Mouse (Mus musculus): ENCODE measurements around the gene 2210010C04Rik. TPM values are rescaled to one million over a fixed set of nuclear protein-coding genes. Genes with fewer than 3 reads are reported as not detected.

Gene 2210010C04Rik
- total and polyA plus RNA-seq, 3 experiments: not detected

- TF ChIP-seq TAL1 (conservative IDR thresholded peaks at IDR 0.05; ENCODE audit: low read depth, low read length) (no peak), GATA1 (IDR thresholded peaks at IDR 0.05; ENCODE audit: borderline replicate concordance, low read length) (no peak), GATA2 (IDR thresholded peaks at IDR 0.05; ENCODE audit: borderline replicate concordance, low read depth, low read length) (no peak), POLR2AphosphoS5 (IDR thresholded peaks at IDR 0.05; ENCODE audit: insufficient replicate concordance, low read depth, low read length) (no peak), CTCF (IDR thresholded peaks at IDR 0.05; ENCODE audit: low read depth, low read length) (no peak)
Measured at GRCm38 (mm10) chr6:41032231-41032630, 3.1 kb downstream of the 2210010C04Rik start.

GRCm38 (mm10) chr6:41030821-41031220 is 4.5 kb downstream of the 2210010C04Rik start:
- DNase-seq (ENCODE audit: low spot score) (no peak), ATAC-seq (ENCODE audit: extremely low read depth, insufficient number of reproducible peaks, low FRiP score, poor library complexity, severe bottlenecking) (no peak)
- no peaks in the 10 kb centered on the region for H3K9me3 ChIP-seq (replicated peaks)
- peaks cover 2% of the 10 kb centered on the region; the same call in 1 of the 2 replicates for H3K27me3 ChIP-seq (ENCODE audit: insufficient read depth, low read length)
- H3K4me3 ChIP-seq (ENCODE audit: low read depth, low read length): no peak overlapping the region
- H3K36me3 ChIP-seq (replicated peaks): no peaks in the 10 kb centered on the region
- no peaks in the 10 kb centered on the region for H3K4me1 ChIP-seq (ENCODE audit: insufficient read depth, low read depth, low read length)
- TF ChIP-seq GATA1 (IDR thresholded peaks at IDR 0.05; ENCODE audit: borderline replicate concordance, low read length): no peak
- TF ChIP-seq CTCF (IDR thresholded peaks at IDR 0.05; ENCODE audit: low read depth, low read length): no peak
- no peak for TF ChIP-seq TAL1 (conservative IDR thresholded peaks at IDR 0.05; ENCODE audit: low read depth, low read length)
- no peak for TF ChIP-seq GATA2 (IDR thresholded peaks at IDR 0.05; ENCODE audit: borderline replicate concordance, low read depth, low read length)
- TF ChIP-seq POLR2AphosphoS5 (IDR thresholded peaks at IDR 0.05; ENCODE audit: insufficient replicate concordance, low read depth, low read length): no peak

More at GRCm38 (mm10) chr6:41032231-41032630, 3.1 kb downstream of the 2210010C04Rik start:
- DNase-seq (ENCODE audit: low spot score) (no peak), ATAC-seq (ENCODE audit: extremely low read depth, insufficient number of reproducible peaks, low FRiP score, poor library complexity, severe bottlenecking) (no peak)
- Histone ChIP-seq H3K4me3 (ENCODE audit: low read depth, low read length) (no peak overlapping the region), H3K36me3 (replicated peaks) (no peaks in the 10 kb centered on the region), H3K27me3 (ENCODE audit: insufficient read depth, low read length) (no peaks in the 10 kb centered on the region), H3K4me1 (ENCODE audit: insufficient read depth, low read depth, low read length) (no peaks in the 10 kb centered on the region), H3K9me3 (replicated peaks) (no peaks in the 10 kb centered on the region)

- H3K9me3 ChIP-seq (replicated peaks): no peaks in the 10 kb centered on the region
- peaks cover 2% of the 10 kb centered on the region; the same call in 1 of the 2 replicates for H3K27me3 ChIP-seq (ENCODE audit: insufficient read depth, low read length)
- TF ChIP-seq GATA1 (IDR thresholded peaks at IDR 0.05; ENCODE audit: borderline replicate concordance, low read length) (no peak), TAL1 (conservative IDR thresholded peaks at IDR 0.05; ENCODE audit: low read depth, low read length) (no peak), CTCF (IDR thresholded peaks at IDR 0.05; ENCODE audit: low read depth, low read length) (no peak), POLR2AphosphoS5 (IDR thresholded peaks at IDR 0.05; ENCODE audit: insufficient replicate concordance, low read depth, low read length) (no peak), GATA2 (IDR thresholded peaks at IDR 0.05; ENCODE audit: borderline replicate concordance, low read depth, low read length) (no peak)
- H3K4me1 ChIP-seq (ENCODE audit: insufficient read depth, low read depth, low read length): no peaks in the 10 kb centered on the region
- no peak for ATAC-seq (ENCODE audit: extremely low read depth, insufficient number of reproducible peaks, low FRiP score, poor library complexity, severe bottlenecking)
- H3K4me3 ChIP-seq (ENCODE audit: low read depth, low read length): no peak overlapping the region
- no peaks in the 10 kb centered on the region for H3K36me3 ChIP-seq (replicated peaks)
- DNase-seq (ENCODE audit: low spot score): no peak
Measured at GRCm38 (mm10) chr6:41027053-41027452, 8.3 kb downstream of the 2210010C04Rik start.

GRCm38 (mm10) chr6:41025873-41026650 is 9.2 kb downstream of the 2210010C04Rik start:
- ATAC-seq (ENCODE audit: extremely low read depth, insufficient number of reproducible peaks, low FRiP score, poor library complexity, severe bottlenecking): no peak
- TF ChIP-seq TAL1 (conservative IDR thresholded peaks at IDR 0.05; ENCODE audit: low read depth, low read length) (no peak), GATA1 (IDR thresholded peaks at IDR 0.05; ENCODE audit: borderline replicate concordance, low read length) (no peak), CTCF (IDR thresholded peaks at IDR 0.05; ENCODE audit: low read depth, low read length) (no peak), POLR2AphosphoS5 (IDR thresholded peaks at IDR 0.05; ENCODE audit: insufficient replicate concordance, low read depth, low read length) (no peak), GATA2 (IDR thresholded peaks at IDR 0.05; ENCODE audit: borderline replicate concordance, low read depth, low read length) (no peak)
- no peak overlapping the region for H3K4me3 ChIP-seq (ENCODE audit: low read depth, low read length)
- peaks cover 2% of the 10 kb centered on the region; the same call in 1 of the 2 replicates for H3K27me3 ChIP-seq (ENCODE audit: insufficient read depth, low read length)
- H3K9me3 ChIP-seq (replicated peaks): no peaks in the 10 kb centered on the region
- no peak for DNase-seq (ENCODE audit: low spot score)
- H3K4me1 ChIP-seq (ENCODE audit: insufficient read depth, low read depth, low read length): no peaks in the 10 kb centered on the region
- H3K36me3 ChIP-seq (replicated peaks): no peaks in the 10 kb centered on the region

GRCm38 (mm10) chr6:41019140-41019539 is 16.2 kb downstream of the 2210010C04Rik start:
- Histone ChIP-seq H3K4me1 (ENCODE audit: insufficient read depth, low read depth, low read length) (no peaks in the 10 kb centered on the region), H3K36me3 (replicated peaks) (no peaks in the 10 kb centered on the region), H3K9me3 (replicated peaks) (no peaks in the 10 kb centered on the region), H3K4me3 (ENCODE audit: low read depth, low read length) (no peak overlapping the region), H3K27me3 (ENCODE audit: insufficient read depth, low read length) (no peaks in the 10 kb centered on the region)
- no peak for ATAC-seq (ENCODE audit: extremely low read depth, insufficient number of reproducible peaks, low FRiP score, poor library complexity, severe bottlenecking)
- TF ChIP-seq TAL1 (conservative IDR thresholded peaks at IDR 0.05; ENCODE audit: low read depth, low read length) (no peak), GATA2 (IDR thresholded peaks at IDR 0.05; ENCODE audit: borderline replicate concordance, low read depth, low read length) (no peak), CTCF (IDR thresholded peaks at IDR 0.05; ENCODE audit: low read depth, low read length) (no peak)
- no peak for DNase-seq (ENCODE audit: low spot score)

- no peaks in the 10 kb centered on the region for H3K4me1 ChIP-seq (ENCODE audit: insufficient read depth, low read depth, low read length)
- no peaks in the 10 kb centered on the region for H3K9me3 ChIP-seq (replicated peaks)
- H3K36me3 ChIP-seq (replicated peaks): no peaks in the 10 kb centered on the region
- ATAC-seq (ENCODE audit: extremely low read depth, insufficient number of reproducible peaks, low FRiP score, poor library complexity, severe bottlenecking) (no peak), DNase-seq (ENCODE audit: low spot score) (no peak)
- H3K4me3 ChIP-seq (ENCODE audit: low read depth, low read length): no peak overlapping the region
- TF ChIP-seq CTCF (IDR thresholded peaks at IDR 0.05; ENCODE audit: low read depth, low read length): no peak
- TF ChIP-seq GATA1 (IDR thresholded peaks at IDR 0.05; ENCODE audit: borderline replicate concordance, low read length): no peak
- TF ChIP-seq TAL1 (conservative IDR thresholded peaks at IDR 0.05; ENCODE audit: low read depth, low read length): no peak
- no peak for TF ChIP-seq GATA2 (IDR thresholded peaks at IDR 0.05; ENCODE audit: borderline replicate concordance, low read depth, low read length)
- no peak for TF ChIP-seq POLR2AphosphoS5 (IDR thresholded peaks at IDR 0.05; ENCODE audit: insufficient replicate concordance, low read depth, low read length)
- no peaks in the 10 kb centered on the region for H3K27me3 ChIP-seq (ENCODE audit: insufficient read depth, low read length)
Measured at GRCm38 (mm10) chr6:41018629-41019028, 16.7 kb downstream of the 2210010C04Rik start.
